Mouse (Mus musculus) lung, adult 18-20 months (tissue): ENCODE results near the gene Tom1l1.

Experiments used
- DNase-seq, 2 experiments: peaks; one replicate each; pipeline ENCODE4 v3.0.0; 2022; ENCODE audit warnings: mixed read lengths in 2 of 2

Gene Tom1l1

GRCm38 (mm10) chr11:90612118-90612517 is 76.0 kb downstream of the Tom1l1 start:
- DNase-seq: no peak

GRCm38 (mm10) chr11:90603066-90603465 is 85.1 kb downstream of the Tom1l1 start:
- DNase-seq: no peak

GRCm38 (mm10) chr11:90595826-90596225 is 92.3 kb downstream of the Tom1l1 start:
- DNase-seq: no peak
